Mouse (Mus musculus) cortical plate, adult 2 months (tissue): Measurements from ENCODE around the gene Tmem215.

Experiments
- CTCF ChIP-seq: fragments of 200-500 bp; IDR thresholded peaks from 2 replicates; pipeline ENCODE4 v1.5.1; 2011; ENCODE audit warnings: mild to moderate bottlenecking, control low read depth, low read length; ENCODE audit not compliant: insufficient read depth; ENCODE audit errors: extremely low read depth
- POLR2A ChIP-seq: fragments of 200-500 bp; IDR thresholded peaks from 2 replicates; pipeline ENCODE4 v1.6.1; 2011; ENCODE audit warnings: mild to moderate bottlenecking, low read length, control low read depth; ENCODE audit not compliant: insufficient read depth; ENCODE audit errors: extremely low read depth

DNA sequence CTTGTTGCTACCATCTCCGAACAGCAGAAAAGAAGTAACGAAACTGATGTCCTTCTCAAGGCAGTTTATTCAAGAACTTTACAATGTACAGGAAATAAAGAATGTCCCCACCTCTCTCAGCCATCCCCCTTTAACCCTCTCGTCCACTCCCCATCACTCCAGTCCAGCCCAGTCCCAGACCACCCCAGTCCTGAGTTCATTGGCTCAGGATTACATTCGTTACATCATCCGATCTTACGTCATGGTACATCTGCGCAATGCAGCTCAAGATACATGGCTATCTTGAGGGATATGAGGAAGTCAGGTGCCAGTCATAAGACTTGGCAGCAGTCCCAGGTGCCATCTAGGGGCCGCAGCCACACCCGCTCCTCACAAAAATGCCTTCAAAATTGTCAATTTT, 28.4 kb upstream of the Tmem215 start:
- no peak for TF ChIP-seq POLR2A
- TF ChIP-seq CTCF, result no peak
